Mouse (Mus musculus) common myeloid progenitor, adult 5-6 weeks (primary cell): ENCODE measurements around the gene Gm7735. TPM values are rescaled to one million over a fixed set of nuclear protein-coding genes. Genes with fewer than 3 reads are reported as not detected.
"Not testable (repeated sequence)": the region's sequence is repeated elsewhere in the genome, so short reads cannot be mapped to it uniquely, and the experiment has no call there.

Experiments used
- ATAC-seq: replicated peaks from 2 replicates; pipeline ENCODE4 v1.8.0; 2016; ENCODE audit warnings: low read depth, mild to moderate bottlenecking, moderate TSS enrichment, inconsistent platforms; ENCODE audit not compliant: poor library complexity, severe bottlenecking
- total RNA-seq: library from RNA; stranded (forward); fragments of 200-1000, 187-1606 nt; gene quantifications from 2 replicates; pipeline ENCODE4 v1.2.3, GENCODE M21; 2017

Gene Gm7735
- not detected in 2 replicates for total RNA-seq

GRCm38 (mm10) chr16:89169190-89169589 is at the start of gene Gm7735:
Gene Gm7735 (plus strand): TSS chr16:89169490.
- ATAC-seq = not testable (repeated sequence)

GRCm38 (mm10) chr16:89140551-89140950 is 28.7 kb upstream of the Gm7735 start, which contains the start of gene Gm6358:
Gene Gm6358 (plus strand): TSS chr16:89140851.
- ATAC-seq = no peak

- ATAC-seq = no peak
Measured at GRCm38 (mm10) chr16:89150786-89151185, 18.5 kb upstream of the Gm7735 start, which contains the start of gene Gm10061. Gene Gm10061 (plus strand): TSS chr16:89151086.

GRCm38 (mm10) chr16:89157652-89158051 is 11.6 kb upstream of the Gm7735 start, which contains the start of gene Gm9789:
Gene Gm9789 (plus strand): TSS chr16:89157952.
- no peak for ATAC-seq

GRCm38 (mm10) chr16:89174435-89174834 is 5.1 kb downstream of the Gm7735 start, which contains the start of gene 1110057P08Rik:
Gene 1110057P08Rik (plus strand): TSS chr16:89174735.
- no peak for ATAC-seq

- no peak for ATAC-seq
Measured at GRCm38 (mm10) chr16:89188621-89189020, 19.3 kb downstream of the Gm7735 start.

GRCm38 (mm10) chr16:89205561-89205960 is 36.3 kb downstream of the Gm7735 start, which contains the start of gene Krtap20-2:
Gene Krtap20-2 (plus strand): TSS chr16:89205861.
- no peak for ATAC-seq

Other genes with a start within 250 kb of the Gm7735 start
- gene Krtap19-9b, start 237.2 kb upstream of the Gm7735 start, total RNA-seq = not detected in 2 replicates
- not detected in 2 replicates for gene Krtap16-3, start 206.6 kb upstream of the Gm7735 start, total RNA-seq
- not detected in 2 replicates for gene Krtap22-2, start 158.7 kb upstream of the Gm7735 start, total RNA-seq
- not detected in 2 replicates for gene Gm10229, start 154.2 kb upstream of the Gm7735 start, total RNA-seq
- not detected in 2 replicates for gene Krtap6-1, start 137.8 kb upstream of the Gm7735 start, total RNA-seq
- not detected in 2 replicates for gene Gm10228, start 128.0 kb upstream of the Gm7735 start, total RNA-seq
- gene Krtap6-5, start 121.6 kb upstream of the Gm7735 start, total RNA-seq = not detected in 2 replicates
- gene 1110025L11Rik, start 105.5 kb upstream of the Gm7735 start, total RNA-seq = not detected in 2 replicates
- not detected in 2 replicates for gene Krtap6-3, start 85.5 kb upstream of the Gm7735 start, total RNA-seq
- not detected in 2 replicates for gene Gm6358, start 28.6 kb upstream of the Gm7735 start, total RNA-seq
- gene Gm10061, start 18.4 kb upstream of the Gm7735 start, total RNA-seq = not detected in 2 replicates
- not detected in 2 replicates for gene Gm9789, start 11.5 kb upstream of the Gm7735 start, total RNA-seq
- not detected in 2 replicates for gene 1110057P08Rik, start 5.2 kb downstream of the Gm7735 start, total RNA-seq
- gene Krtap20-2, start 36.4 kb downstream of the Gm7735 start, total RNA-seq = not detected in 2 replicates
- gene Krtap21-1, start 234.4 kb downstream of the Gm7735 start, total RNA-seq = not detected in 2 replicates